Mouse (Mus musculus): Measurements from ENCODE around the gene Tmem207.

Gene Tmem207

GRCm38 (mm10) chr16:26454163-26454562 is 72.4 kb downstream of the Tmem207 start:
- DNase-seq = no peak

Measured in cerebellum, adult 8-10 months (tissue).